Mouse (Mus musculus) forebrain, embryonic 12.5 days (tissue): ENCODE measurements around the gene Tmem88. TPM values are rescaled to one million over a fixed set of nuclear protein-coding genes. Genes with fewer than 3 reads are reported as not detected.

Source experiments
- ATAC-seq: fragments of 200-750 bp; cut with Nextera tagmentation; 2 replicates; pipeline ENCODE4 v1.8.0; 2017; ENCODE audit warnings: moderate TSS enrichment; ENCODE audit not compliant: low FRiP score
- H3K27ac ChIP-seq: fragments of 300-500 bp; sonication (generic); 2 replicates; pipeline ENCODE4 v1.5.1; 2016; ENCODE audit warnings: mild to moderate bottlenecking
- H3K27me3 ChIP-seq: fragments of 300-500 bp; sonication (generic); 2 replicates; pipeline ENCODE4 v1.6.1; 2016; ENCODE audit warnings: mild to moderate bottlenecking
- H3K36me3 ChIP-seq: fragments of 300-500 bp; sonication (generic); replicated peaks from 2 replicates; pipeline ENCODE4 v1.6.1; 2016; ENCODE audit warnings: mild to moderate bottlenecking
- H3K4me1 ChIP-seq: fragments of 300-500 bp; sonication (generic); 2 replicates; pipeline ENCODE4 v1.6.1; 2016
- H3K4me2 ChIP-seq: fragments of 300-500 bp; sonication (generic); 2 replicates; pipeline ENCODE4 v1.6.1; 2016; ENCODE audit warnings: mild to moderate bottlenecking, moderate library complexity
- H3K4me3 ChIP-seq: fragments of 300-500 bp; sonication (generic); replicated peaks from 2 replicates; pipeline ENCODE4 v1.5.1; 2016; ENCODE audit warnings: mild to moderate bottlenecking
- H3K9ac ChIP-seq: fragments of 300-500 bp; sonication (generic); 2 replicates; pipeline ENCODE4 v1.6.1; 2016; ENCODE audit warnings: mild to moderate bottlenecking
- H3K9me3 ChIP-seq: fragments of 300-500 bp; sonication (generic); 2 replicates; pipeline ENCODE4 v1.6.1; 2016
- WGBS: fragments of 180-500 bp; shearing (Covaris S2); methylation state at CpG from one replicate; pipeline ENCODE4 v1.1.7; 2016; 5-methylcytosine and 5-hydroxymethylcytosine counted together
- polyA plus RNA-seq: library from polyadenylated mRNA; unstranded; fragments of >200 nt; fragmentation: Nextera tagmentation; extraction: Ambion mirVana; gene quantifications from 2 replicates; pipeline ENCODE4 v1.2.1, GENCODE M21; 2016

Tmem88 gene
- polyA plus RNA-seq, 1 experiment from 2014 or later: 11.2 TPM

DNA sequence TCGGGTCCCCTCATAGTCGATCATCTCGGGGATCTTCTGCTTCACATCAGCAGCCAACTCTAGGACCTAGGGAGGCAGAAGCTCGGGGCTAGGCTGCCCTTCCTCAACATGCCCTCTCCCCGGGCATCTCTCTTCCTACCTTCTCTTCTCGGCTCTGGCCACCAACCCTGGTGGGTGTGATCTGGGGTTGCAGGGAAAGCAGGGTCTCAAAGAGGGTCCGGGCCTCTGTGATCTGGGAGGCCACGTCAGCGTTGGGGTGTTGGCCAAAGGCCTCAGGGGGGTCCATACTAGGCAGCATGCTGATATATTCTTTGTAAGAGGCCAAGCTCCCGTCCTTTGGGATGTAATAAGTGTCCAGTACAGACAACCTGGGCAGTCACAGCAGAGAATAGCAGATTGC is 24.8 kb upstream of the Tmem88 start:
- H3K27ac ChIP-seq: no peak overlapping the region
- H3K9ac ChIP-seq: no peak overlapping the region
- no peak overlapping the region for H3K4me2 ChIP-seq
- H3K4me1 ChIP-seq: peaks cover 36% of the 10 kb centered on the region
- no peak for ATAC-seq
- peaks cover 38% of the 10 kb centered on the region for H3K27me3 ChIP-seq
- no peak overlapping the region for H3K4me3 ChIP-seq
- WGBS: 94% methylated on average over 10 of the region's 10 CpGs
- no peaks in the 10 kb centered on the region for H3K36me3 ChIP-seq
- no peaks in the 10 kb centered on the region for H3K9me3 ChIP-seq

DNA sequence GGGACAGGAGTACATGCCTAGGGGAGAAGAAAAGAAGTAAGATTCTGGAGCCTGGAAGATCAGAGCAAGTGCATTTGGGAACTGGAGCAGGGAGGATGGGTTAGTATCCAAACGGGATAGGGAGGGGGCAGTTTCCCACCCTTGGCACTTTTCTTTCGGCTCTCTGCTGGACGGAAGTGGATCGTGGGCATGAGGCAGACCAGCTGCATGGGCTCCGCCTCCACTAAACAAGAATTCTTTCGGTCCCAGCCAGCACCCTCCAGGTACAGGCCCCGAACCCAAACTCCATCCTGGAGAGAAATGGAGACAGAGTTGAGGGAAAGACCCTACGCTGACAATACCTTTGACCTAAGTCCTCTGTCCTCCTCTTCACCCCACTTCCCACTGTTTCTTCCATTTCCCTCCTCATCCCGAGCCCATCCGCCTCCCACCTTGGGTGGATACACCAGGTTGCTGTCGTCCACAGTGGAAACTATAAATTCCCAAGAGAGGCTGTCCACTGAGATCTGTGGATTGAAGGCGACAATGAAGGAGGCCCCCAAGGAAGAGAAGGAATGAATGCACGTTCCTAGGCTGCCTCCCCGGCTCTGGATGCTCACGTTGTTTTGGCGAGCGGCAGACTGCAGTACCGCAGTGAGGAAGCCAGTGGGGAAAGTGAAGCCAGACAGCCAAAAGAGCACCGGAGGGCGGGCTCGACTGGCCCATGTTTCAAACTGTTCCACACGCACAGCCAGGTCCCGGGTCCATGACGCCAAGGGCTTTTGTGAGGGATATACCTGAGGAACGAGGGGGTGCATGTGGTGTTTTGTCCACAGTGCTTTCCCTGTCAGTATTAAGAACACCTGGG is 23.3 kb upstream of the Tmem88 start:
- Histone ChIP-seq H3K36me3 (no peaks in the 10 kb centered on the region), H3K27ac (no peak overlapping the region), H3K9ac (peak overlapping the region; percentile 53), H3K27me3 (peaks cover 38% of the 10 kb centered on the region), H3K4me1 (peaks cover 49% of the 10 kb centered on the region), H3K4me2 (peak overlapping the region; percentile 21; the same call in 1 of the 2 replicates), H3K4me3 (no peak overlapping the region), H3K9me3 (no peaks in the 10 kb centered on the region)
- ATAC-seq: no peak
- WGBS: 12% methylated on average over 25 of the region's 25 CpGs

DNA sequence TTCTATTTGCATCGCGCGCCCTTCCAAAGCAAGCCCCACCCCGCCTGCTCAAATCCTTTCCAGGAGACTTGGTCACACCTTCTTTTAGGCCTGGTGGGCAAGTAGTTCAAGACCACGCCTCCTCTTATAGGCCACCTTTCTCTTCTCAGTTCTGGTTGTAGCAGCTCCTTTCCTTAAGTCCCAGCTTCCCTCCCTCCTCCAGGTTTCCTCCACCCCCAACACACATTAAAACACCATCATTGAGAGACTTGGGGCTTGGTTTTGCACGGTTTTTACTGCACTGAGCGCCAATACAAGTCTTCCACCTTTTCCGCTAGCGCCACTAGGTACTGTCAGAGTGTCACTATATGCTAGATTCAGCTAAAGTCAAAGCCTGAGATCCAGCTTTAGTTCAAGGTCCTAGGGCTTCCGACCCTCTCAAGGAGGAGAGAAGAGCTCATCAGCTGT is 22.5 kb upstream of the Tmem88 start:
- no peak for ATAC-seq
- peak overlapping the region; percentile 95 for H3K4me2 ChIP-seq
- 9% methylated on average over 10 of the region's 10 CpGs for WGBS
- H3K27ac ChIP-seq: no peak overlapping the region
- no peaks in the 10 kb centered on the region for H3K36me3 ChIP-seq
- no peaks in the 10 kb centered on the region for H3K9me3 ChIP-seq
- H3K4me3 ChIP-seq: peak overlapping the region; percentile 66
- peaks cover 49% of the 10 kb centered on the region for H3K4me1 ChIP-seq
- peak overlapping the region; percentile 53 for H3K9ac ChIP-seq
- H3K27me3 ChIP-seq: peaks cover 38% of the 10 kb centered on the region

DNA sequence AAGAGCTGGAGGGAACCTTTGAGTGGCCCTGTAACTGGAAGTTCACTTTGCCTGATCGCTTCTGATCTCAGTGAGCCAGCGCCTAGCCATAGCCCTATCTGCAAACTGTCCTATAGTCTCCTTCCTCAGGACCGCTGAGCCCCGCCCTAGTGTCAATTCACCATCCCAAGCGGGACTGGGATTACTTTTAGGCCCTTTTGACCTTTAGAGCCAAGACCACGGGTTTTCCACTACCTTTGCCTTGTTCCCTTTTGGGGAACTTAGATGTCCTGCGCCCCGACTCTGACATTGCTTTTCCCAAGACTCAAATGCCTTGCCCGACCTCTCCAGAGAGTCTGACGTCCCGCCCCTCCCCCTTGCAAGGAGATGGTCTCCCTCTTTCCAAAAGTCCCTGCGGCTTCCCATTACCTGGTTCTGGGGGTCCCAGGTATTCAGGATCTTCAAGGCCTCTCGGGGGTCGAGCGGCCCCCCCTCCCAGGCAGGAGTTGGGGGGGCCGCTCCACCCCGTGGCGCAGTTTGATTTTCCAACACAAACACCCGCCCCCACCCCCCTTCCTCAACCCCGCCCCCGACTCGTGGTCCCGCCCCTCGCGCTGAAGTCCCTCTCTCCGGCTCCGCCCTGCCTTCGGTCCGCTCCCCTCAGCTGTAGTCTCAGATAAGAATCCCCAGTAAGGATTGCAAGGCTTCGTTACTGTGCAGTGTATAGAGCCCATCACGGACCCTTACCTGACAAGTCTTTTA is 21.9 kb upstream of the Tmem88 start:
- Histone ChIP-seq H3K4me2 (peak overlapping the region; percentile 95), H3K27me3 (peaks cover 38% of the 10 kb centered on the region), H3K9me3 (no peaks in the 10 kb centered on the region), H3K36me3 (no peaks in the 10 kb centered on the region), H3K4me1 (peaks cover 51% of the 10 kb centered on the region), H3K4me3 (peak overlapping the region; percentile 66), H3K27ac (peak overlapping the region; percentile 99; the same call in 1 of the 2 replicates), H3K9ac (peak overlapping the region; percentile 53)
- under 1% methylated on average over 31 of the region's 31 CpGs for WGBS
- ATAC-seq: no peak

DNA sequence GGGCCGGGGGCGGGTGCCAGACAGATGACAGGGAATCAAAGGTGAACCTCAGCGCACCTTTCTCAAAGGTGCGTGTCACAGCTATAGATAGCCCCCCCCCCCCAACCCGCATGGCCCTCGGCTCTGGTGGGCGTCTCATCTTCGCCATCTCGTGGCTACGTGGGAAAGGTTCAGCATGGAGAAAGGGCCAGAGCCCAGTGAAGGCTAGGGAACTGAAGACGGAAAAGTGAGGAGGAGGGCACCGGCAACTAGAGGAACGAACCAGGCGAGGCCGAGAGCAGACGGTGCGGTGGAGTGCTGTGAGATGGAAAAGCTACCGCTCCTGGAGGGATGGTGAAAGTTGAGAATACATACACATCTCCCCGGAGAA is 21.4 kb upstream of the Tmem88 start:
- H3K9me3 ChIP-seq: no peaks in the 10 kb centered on the region
- peak overlapping the region; percentile 66 for H3K4me3 ChIP-seq
- no peaks in the 10 kb centered on the region for H3K36me3 ChIP-seq
- peak overlapping the region; percentile 95 for H3K4me2 ChIP-seq
- H3K4me1 ChIP-seq: peaks cover 57% of the 10 kb centered on the region
- ATAC-seq: no peak
- peak overlapping the region; percentile 99 for H3K27ac ChIP-seq
- peak overlapping the region; percentile 47 for H3K9ac ChIP-seq
- WGBS: under 1% methylated on average over 19 of the region's 19 CpGs
- peaks cover 38% of the 10 kb centered on the region for H3K27me3 ChIP-seq

DNA sequence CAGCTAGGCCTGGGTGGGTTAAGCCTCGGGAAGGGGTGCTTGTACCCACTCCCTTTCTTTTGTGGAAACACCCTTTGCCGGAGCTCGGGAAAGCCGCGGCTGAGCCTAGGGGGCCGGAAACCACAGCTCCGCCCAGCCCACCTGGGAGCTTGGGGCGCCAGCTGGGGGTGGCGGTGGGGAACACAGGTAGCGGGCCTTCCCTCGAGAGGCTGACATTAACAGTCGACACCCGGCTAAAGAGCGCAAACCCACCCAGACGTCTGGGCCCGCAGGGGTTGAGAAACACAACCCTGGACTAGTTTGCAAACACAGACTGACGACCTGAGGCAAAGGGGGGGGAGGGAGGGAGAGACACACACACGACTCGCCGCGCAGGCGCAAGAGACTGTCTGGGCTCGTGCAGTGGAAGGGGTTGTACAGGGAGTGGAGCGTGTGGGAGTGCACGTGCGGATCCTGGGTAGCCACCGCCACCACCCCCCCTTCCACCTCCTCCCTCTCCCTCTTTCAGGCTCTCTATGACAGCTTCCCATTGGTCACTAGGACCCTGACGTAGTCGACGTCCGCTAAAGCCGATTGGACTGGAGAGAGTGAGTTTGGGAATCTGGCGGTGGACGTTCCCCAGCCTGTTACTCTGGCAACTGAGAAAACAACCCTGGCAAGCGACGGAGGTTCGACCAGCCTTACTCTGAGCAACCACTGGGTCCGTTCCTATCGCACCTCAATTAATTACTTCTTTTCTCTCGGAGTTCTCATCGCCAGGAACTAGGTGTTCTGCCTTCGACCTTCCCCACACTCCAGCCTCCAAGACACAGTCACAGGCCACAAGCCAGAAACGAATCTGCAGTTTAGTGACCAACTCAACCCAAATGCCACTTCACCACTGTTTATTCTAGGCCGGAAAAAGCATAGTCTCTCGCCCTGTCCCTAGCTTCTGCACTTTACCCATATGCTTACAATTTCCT is 20.7 kb upstream of the Tmem88 start:
- peak overlapping the region; percentile 66 for H3K9ac ChIP-seq
- H3K4me3 ChIP-seq: peak overlapping the region; percentile 66
- no peaks in the 10 kb centered on the region for H3K36me3 ChIP-seq
- peaks cover 63% of the 10 kb centered on the region for H3K4me1 ChIP-seq
- WGBS: under 1% methylated on average over 43 of the region's 45 CpGs
- no peaks in the 10 kb centered on the region for H3K9me3 ChIP-seq
- peaks cover 32% of the 10 kb centered on the region for H3K27me3 ChIP-seq
- peak; percentile 88 for ATAC-seq
- H3K27ac ChIP-seq: peak overlapping the region; percentile 99
- H3K4me2 ChIP-seq: peak overlapping the region; percentile 95

DNA sequence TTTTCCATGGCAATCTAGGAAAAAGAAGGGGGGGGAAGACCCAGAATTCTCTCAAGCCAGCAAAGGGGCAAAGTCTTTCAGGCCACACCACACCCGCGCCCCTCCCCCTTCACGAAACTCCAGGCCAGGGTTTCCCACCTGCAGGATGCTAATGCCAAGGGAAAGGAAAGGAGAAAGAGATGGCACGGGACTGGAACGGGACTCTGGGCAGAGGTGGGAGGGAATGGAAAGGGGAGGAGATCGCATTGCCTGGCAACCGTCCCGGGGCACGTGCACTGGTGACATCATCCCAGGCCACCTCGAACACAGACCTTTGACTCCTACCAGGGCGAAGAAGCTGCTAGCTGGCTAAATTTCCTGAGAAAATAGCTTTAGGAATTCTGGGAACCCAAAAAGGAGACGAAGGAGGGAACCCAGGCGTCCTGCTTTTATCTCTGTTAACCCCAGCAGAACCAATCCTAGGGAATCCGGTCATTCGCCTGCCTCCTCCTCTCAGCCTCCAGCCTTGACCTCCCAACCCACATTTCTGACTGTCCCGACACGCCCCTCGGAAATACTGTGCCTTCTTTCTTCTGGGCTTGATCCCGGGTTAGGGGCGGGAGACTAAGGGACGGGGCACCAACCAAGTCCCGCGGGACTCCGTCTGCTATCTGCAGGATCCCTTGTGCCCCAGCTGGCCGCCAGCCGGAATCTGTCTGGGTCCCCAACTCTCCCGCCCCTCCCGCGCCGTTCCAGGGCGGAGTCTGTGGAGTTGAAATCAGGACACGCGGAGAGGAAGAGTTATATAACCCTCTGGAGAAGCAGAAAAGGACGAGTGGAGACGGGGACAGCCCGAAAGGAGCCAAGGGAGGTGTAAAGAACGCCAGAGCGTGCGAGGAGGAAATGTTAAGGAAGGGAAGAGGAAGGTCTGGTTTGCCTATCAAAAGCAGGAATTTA is 19.7 kb upstream of the Tmem88 start:
- H3K9me3 ChIP-seq: no peaks in the 10 kb centered on the region
- H3K4me3 ChIP-seq: peak overlapping the region; percentile 66
- H3K27me3 ChIP-seq: peaks cover 24% of the 10 kb centered on the region
- H3K36me3 ChIP-seq: peaks cover 7% of the 10 kb centered on the region
- ATAC-seq: peak; percentile 39
- H3K4me1 ChIP-seq: peaks cover 74% of the 10 kb centered on the region
- H3K9ac ChIP-seq: peak overlapping the region; percentile 66
- peak overlapping the region; percentile 95 for H3K4me2 ChIP-seq
- under 1% methylated on average over 39 of the region's 39 CpGs for WGBS
- H3K27ac ChIP-seq: peak overlapping the region; percentile 99

DNA sequence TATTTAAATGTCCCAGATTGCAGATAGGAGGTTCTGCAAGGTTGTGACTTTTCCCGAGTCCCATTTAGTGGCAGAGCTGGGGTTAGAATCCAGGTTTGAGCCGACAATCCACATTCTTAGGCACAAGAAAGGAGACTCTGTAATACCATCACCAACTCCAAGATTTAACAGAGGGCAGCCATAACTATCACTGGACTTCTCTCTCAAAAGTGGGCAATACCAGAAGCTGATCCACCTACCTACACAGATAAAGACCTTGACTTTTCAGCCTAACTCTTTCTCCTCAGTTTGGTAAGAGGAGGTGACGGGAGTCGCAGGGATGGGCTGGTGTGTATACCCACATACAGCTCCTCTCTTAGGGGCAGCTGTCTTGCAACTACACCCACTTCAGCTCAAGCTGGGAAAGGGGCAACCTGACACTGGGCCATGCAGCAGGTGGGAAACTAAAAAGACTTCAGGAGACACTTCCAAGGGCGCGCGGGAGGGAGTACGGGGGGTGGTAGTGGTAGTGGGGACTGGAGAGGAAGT is 19.0 kb upstream of the Tmem88 start:
- ATAC-seq: no peak
- H3K9ac ChIP-seq: peak overlapping the region; percentile 56
- H3K4me3 ChIP-seq: peak overlapping the region; percentile 66
- no peaks in the 10 kb centered on the region for H3K9me3 ChIP-seq
- peaks cover 17% of the 10 kb centered on the region for H3K27me3 ChIP-seq
- H3K36me3 ChIP-seq: peaks cover 12% of the 10 kb centered on the region
- peaks cover 81% of the 10 kb centered on the region for H3K4me1 ChIP-seq
- H3K27ac ChIP-seq: peak overlapping the region; percentile 99
- peak overlapping the region; percentile 95 for H3K4me2 ChIP-seq
- WGBS: 2% methylated on average over 8 of the region's 8 CpGs

DNA sequence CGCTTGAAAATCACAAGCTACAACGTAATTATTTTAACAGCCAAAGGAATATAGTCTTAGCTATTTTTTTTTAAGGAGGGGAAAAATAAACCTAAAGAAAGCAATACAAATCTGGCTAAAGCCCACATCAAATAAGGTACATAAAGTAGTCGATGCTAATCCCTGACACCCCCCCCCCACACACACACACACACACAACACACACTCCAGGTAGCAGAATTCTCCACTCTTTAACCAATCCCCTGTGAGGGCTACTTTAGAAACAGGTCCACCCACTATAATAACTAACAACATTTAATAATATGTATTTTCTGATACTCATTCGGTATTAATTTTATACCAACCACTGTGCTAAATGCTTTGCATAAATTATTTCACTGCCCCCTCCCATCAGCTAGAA is 18.5 kb upstream of the Tmem88 start:
- Histone ChIP-seq H3K9ac (peak overlapping the region; percentile 98; the same call in 1 of the 2 replicates), H3K9me3 (no peaks in the 10 kb centered on the region), H3K27me3 (peaks cover 12% of the 10 kb centered on the region), H3K27ac (peak overlapping the region; percentile 99), H3K4me2 (peak overlapping the region; percentile 95), H3K4me1 (peaks cover 82% of the 10 kb centered on the region), H3K36me3 (peaks cover 14% of the 10 kb centered on the region), H3K4me3 (peak overlapping the region; percentile 66)
- no peak for ATAC-seq
- WGBS: under 1% methylated on average over 4 of the region's 4 CpGs

DNA sequence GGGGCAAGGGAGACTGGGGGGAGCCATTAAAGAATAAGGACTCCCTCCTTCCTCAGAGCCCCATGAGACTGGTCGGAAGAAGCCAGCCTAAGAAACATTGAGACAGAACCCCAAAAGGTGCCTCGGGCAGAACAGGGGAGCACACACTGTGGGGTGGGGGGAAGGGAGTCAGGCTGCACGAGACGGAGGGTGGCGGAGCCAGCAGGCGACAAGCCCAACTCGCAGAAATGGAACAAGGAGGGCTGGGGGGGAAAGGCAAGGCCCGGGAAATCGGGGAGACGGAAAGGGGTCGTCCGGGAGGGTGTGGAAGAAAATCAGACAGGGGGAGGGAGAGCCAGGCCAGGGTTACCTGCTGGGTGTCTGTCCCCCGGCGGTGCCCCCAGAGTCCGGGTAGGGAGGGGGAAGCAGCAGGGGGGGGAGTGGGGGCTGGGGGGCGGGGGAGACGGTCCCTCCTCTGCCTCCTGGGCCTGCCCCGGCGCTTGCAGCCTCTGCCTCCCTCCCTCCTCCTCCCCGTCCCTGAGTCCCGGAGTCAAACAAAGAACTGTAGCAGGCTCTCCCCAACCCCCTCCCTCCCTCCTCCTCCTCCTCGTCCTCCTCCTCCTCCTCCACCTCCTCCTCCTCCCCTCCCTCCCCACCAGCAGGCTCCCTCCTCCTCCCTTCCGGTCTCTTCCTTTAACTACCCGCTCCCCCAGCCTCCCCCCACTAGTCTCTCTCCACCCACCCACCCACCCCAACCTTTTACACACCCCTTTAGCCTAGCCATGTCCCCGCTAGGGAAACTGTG is 17.8 kb upstream of the Tmem88 start:
- Histone ChIP-seq H3K36me3 (peaks cover 14% of the 10 kb centered on the region), H3K4me1 (peaks cover 77% of the 10 kb centered on the region), H3K27ac (peak overlapping the region; percentile 99), H3K4me2 (peak overlapping the region; percentile 95), H3K9me3 (no peaks in the 10 kb centered on the region), H3K4me3 (peak overlapping the region; percentile 66), H3K9ac (peak overlapping the region; percentile 98), H3K27me3 (peaks cover 5% of the 10 kb centered on the region)
- WGBS: 3% methylated on average over 10 of the region's 25 CpGs
- ATAC-seq: peak; percentile 15; the same call in 1 of the 2 replicates
